Mouse (Mus musculus): ENCODE data around the gene Frmd4b. TPM values are rescaled to one million over a fixed set of nuclear protein-coding genes. Genes with fewer than 3 reads are reported as not detected.

Frmd4b gene
- total RNA-seq, 2 experiments from 2014 or later, result 0.33 to 1.2 TPM

- ATAC-seq (replicated peaks; ENCODE audit: low FRiP score, low TSS enrichment, poor library complexity, severe bottlenecking), result no peak
Measured at GRCm38 (mm10) chr6:97306351-97306750, 311.0 kb downstream of the Frmd4b start.

- no peak for ATAC-seq (replicated peaks; ENCODE audit: low FRiP score, low TSS enrichment, poor library complexity, severe bottlenecking)
Measured at GRCm38 (mm10) chr6:97305491-97305890, 311.9 kb downstream of the Frmd4b start.

GRCm38 (mm10) chr6:97305010-97305409, 312.3 kb downstream of the Frmd4b start:
- no peak for ATAC-seq (replicated peaks; ENCODE audit: low FRiP score, low TSS enrichment, poor library complexity, severe bottlenecking)

GRCm38 (mm10) chr6:97303277-97304109, 313.8 kb downstream of the Frmd4b start:
- ATAC-seq (replicated peaks; ENCODE audit: low FRiP score, low TSS enrichment, poor library complexity, severe bottlenecking), result no peak

GRCm38 (mm10) chr6:97302303-97302702, 315.0 kb downstream of the Frmd4b start:
- no peak for ATAC-seq (replicated peaks; ENCODE audit: low FRiP score, low TSS enrichment, poor library complexity, severe bottlenecking)

DNA sequence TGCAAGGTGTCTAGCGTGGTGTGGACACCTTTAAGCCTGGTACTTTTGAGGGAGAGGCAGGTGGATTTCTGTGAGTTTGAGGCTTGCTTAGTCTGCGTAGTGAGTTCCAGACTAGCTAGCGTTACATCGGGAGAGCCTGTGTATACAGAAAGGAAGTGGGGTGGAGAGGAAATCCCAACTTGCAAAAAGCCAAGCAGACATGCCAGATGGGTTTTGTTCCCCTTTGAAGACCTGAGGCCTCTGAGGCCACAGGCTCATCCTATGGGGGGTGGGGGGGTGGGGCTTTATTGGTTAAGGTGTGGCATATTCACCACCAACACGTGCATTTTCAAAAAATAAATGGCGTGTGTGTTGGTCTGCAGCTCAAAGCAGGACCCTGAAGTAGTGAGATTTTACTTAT, 316.7 kb downstream of the Frmd4b start:
- no peak for ATAC-seq (replicated peaks; ENCODE audit: low FRiP score, low TSS enrichment, poor library complexity, severe bottlenecking)

GRCm38 (mm10) chr6:97300180-97300579, 317.2 kb downstream of the Frmd4b start:
- ATAC-seq (replicated peaks; ENCODE audit: low FRiP score, low TSS enrichment, poor library complexity, severe bottlenecking), result no peak

DNA sequence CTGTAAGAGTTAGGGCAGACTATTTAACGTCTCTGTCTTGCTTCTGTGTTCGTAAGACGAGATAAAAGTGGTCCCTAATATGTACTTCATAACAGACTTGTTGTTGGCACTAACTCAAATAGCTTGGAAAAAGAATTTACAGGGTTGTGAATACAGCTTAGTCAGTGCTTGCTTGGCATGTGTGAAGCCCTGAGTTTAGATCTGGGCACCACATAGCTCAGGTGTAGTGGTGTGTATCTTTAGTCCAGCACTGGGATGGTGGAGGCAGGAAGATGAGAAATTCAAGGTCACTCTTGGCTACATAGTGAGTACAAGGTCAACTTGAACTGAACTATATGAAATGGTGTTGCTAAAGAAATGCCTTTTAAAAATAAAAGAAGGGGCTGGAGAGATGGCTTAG, 320.2 kb downstream of the Frmd4b start:
- no peak for ATAC-seq (replicated peaks; ENCODE audit: low FRiP score, low TSS enrichment, poor library complexity, severe bottlenecking)

DNA sequence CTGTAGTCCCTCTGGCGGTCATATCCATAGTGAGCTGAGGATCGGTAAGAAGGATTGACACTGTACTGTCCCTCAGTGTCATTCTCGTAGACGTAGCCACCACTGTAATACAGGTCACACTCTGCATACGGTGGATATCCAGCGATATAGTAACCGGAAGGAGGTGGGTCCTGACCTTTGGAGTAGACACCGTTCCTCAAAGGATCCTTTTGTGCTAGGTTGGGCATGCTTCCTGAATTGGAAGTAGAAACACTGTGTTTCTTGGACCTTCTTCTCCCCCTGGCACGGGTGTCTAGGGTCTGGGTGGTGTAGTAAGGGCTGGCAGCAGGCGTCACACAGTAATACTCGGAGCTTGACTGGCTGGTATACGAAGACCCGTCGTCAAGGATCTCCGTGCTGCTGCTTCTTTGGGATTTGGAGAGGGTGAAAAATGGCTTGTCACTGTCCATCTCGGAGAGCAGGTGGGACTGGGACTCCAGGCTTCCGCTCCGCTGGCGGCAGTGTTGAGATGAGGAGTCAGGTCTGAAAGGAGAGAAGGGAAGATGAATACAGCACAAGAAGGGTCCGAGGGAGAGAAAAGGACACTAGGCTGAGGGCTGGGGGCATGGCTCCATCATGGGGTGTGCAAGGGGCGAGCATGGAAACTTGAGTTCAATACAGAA, 321.3 kb downstream of the Frmd4b start:
- ATAC-seq (replicated peaks; ENCODE audit: low FRiP score, low TSS enrichment, poor library complexity, severe bottlenecking), result no peak

- ATAC-seq (replicated peaks; ENCODE audit: low FRiP score, low TSS enrichment, poor library complexity, severe bottlenecking), result no peak
Measured at GRCm38 (mm10) chr6:97295416-97295815, 321.9 kb downstream of the Frmd4b start.

DNA sequence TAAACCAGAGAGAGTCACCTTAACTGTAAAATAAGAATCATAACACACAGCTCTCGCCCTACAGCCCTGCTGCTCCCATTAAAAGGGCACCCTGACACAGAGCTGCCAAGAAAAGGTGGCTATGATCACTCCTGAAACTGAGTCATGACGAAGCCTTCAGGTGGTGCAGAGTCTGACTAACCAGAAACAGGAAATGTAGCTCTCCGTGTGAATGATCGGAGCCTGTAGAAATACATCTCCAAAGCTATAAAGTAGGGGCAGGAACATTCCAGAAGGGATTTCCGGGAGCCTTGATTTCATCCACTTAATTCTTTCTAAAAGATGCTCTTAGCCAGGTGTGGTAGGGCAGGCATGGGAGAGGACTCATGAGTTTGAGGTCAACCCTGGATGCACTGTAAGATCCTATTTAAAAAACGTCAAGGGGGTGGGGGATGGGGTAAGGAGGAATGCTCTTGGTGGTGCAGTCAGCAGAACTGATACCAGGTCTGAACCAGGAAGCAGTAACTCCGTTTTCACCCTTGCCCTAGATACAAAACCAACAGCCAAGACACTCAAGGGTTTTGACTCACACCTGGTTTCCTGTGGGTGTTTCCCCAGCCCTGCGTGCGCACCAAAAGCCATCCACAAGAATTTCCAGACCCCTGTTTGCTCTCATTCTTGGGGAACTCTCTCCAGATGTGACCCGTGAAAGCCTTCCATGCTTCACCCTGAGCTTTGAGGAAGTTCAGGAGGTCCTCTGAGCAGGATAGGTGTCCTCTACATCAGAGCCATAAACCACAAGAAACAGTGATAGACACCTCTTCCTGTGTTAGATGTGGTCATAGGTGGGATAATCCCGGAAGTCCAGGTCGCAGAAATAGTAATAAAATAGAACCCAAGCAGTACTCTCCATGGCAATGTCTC, 323.4 kb downstream of the Frmd4b start:
- ATAC-seq (replicated peaks; ENCODE audit: low FRiP score, low TSS enrichment, poor library complexity, severe bottlenecking), result no peak

DNA sequence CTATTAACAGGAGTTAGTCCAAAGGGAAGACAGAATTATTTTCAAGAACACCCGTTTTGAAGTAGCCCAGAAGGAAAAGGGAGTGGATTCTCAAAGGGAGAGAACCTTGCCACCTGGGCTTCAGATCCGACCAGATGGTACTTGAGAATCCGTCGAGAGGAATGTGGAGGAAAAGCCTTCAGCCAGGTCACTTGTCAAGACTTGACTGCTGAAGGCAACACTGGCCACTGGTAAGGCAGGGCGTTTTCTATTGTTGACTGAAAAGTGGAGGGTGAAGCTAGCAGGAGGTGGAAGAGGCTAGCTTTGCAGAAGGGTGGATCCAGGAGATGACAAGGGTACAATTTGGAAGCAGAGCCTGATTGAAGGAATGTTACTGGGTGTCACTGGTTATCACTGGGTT, 324.4 kb downstream of the Frmd4b start:
- ATAC-seq (replicated peaks; ENCODE audit: low FRiP score, low TSS enrichment, poor library complexity, severe bottlenecking), result no peak

DNA sequence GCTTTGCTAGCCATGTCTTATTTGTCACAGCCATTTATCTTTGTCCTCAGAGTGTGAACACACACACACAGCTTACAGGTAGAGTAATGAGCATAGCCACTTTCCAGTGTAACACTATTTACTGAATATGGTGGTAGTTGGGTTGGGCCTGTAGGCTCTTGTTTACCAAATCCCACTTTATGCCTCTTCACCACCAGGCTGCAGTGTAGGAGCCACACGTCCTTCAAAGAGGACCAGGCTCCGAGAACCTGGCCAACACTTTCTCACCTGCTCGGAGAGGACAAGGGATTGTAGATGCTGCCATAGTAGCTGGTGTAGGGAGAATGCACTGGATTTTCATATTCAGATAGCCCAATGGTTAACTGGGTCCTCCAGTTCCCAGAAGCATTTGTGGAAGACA, 325.2 kb downstream of the Frmd4b start:
- no peak for ATAC-seq (replicated peaks; ENCODE audit: low FRiP score, low TSS enrichment, poor library complexity, severe bottlenecking)

DNA sequence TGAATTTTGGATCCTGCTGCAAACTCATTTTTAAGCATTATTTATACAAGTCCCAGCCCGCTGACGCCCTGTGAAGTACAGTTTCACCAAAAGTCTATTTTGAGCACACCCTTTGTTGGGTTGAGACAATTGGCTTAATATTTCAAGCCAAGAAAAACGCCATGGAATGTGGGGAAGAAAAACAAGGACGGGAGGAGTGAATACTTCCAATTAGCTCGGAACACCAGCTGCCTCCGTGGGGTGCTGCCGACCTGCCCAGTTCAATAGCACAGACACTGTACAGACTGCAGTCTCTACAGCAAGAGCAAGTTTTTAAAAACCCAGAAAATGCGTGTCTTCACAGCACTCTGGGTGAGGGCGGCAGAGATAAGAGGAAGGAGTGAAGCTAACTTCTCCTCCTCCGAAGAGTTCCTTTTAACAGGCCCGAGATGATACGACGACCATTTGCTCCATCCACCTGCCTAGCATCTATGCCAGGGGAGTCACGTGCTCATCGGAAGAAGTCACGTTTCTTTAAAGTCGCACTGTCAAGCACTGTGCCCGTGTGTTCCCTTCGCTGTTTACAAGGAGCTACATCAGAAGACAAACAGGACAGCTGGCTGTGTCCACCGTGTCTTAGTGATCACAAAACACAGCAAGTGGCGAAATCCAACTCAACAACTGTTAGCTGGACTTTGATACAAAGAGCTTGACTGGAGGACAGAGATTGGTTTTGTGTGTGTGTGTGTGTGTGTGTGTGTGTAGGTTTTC, 326.0 kb downstream of the Frmd4b start:
- ATAC-seq (replicated peaks; ENCODE audit: low FRiP score, low TSS enrichment, poor library complexity, severe bottlenecking), result no peak

DNA sequence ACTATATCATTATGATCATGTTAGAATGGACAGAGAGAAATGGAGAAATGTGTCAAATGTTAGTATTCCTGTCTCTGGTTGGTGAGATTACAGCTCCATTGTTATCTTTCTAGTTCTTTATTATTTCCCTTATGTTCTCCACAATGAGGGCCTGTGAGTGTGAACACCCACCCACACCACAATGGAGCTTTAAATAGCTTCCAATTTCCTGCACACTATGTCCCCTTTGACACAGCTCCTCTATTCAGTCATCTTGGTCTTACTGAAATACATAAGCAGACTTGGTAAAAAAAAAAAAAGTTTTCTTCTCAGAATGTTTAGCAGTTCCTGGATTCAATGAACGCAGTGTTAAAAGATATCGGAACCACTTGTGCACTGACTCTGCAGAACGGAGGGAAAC, 326.7 kb downstream of the Frmd4b start:
- no peak for ATAC-seq (replicated peaks; ENCODE audit: low FRiP score, low TSS enrichment, poor library complexity, severe bottlenecking)

DNA sequence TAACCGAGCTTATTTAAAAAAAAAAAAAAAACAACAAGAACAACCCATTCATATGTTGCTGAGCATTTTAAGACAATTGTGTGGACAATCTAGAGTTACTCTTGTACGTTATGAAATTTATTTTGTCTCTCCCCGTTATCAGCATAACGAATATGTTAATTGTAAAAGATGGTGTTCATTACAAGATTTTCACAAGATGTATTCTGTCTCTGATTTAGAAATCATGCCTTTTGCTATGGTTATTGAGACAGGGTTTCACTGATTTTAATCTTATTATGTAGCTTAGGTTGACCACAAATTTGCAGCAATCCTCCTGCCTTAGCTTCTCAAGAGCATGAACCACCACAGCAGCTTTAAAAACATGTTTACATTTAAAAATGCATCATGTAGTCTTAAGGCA, 327.5 kb downstream of the Frmd4b start:
- ATAC-seq (replicated peaks; ENCODE audit: low FRiP score, low TSS enrichment, poor library complexity, severe bottlenecking), result no peak

DNA sequence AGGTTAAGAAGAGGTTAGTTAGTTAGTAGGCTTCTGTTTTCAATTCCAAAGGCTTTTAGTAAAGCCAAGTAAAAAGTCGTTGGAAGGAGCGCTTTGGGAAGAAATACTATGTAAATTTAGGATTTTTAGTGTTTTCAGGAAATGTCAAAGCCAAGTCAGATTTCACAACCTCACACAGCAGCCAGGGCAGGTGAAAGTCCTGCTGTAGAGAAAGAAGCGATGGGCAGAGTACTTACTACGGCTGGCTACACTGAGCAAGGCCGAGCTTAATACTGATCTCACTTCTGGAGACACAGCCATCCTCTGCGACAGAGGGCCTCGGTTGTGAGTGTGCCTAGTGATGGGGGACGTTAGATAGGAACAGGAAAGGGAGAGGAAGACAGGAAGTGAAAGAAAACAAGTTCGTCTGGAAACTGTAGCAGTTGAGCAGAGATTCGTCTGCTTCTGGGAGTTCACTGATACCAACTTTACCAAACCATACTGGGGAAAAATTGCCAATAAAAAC, 328.0 kb downstream of the Frmd4b start:
- ATAC-seq (replicated peaks; ENCODE audit: low FRiP score, low TSS enrichment, poor library complexity, severe bottlenecking), result no peak

DNA sequence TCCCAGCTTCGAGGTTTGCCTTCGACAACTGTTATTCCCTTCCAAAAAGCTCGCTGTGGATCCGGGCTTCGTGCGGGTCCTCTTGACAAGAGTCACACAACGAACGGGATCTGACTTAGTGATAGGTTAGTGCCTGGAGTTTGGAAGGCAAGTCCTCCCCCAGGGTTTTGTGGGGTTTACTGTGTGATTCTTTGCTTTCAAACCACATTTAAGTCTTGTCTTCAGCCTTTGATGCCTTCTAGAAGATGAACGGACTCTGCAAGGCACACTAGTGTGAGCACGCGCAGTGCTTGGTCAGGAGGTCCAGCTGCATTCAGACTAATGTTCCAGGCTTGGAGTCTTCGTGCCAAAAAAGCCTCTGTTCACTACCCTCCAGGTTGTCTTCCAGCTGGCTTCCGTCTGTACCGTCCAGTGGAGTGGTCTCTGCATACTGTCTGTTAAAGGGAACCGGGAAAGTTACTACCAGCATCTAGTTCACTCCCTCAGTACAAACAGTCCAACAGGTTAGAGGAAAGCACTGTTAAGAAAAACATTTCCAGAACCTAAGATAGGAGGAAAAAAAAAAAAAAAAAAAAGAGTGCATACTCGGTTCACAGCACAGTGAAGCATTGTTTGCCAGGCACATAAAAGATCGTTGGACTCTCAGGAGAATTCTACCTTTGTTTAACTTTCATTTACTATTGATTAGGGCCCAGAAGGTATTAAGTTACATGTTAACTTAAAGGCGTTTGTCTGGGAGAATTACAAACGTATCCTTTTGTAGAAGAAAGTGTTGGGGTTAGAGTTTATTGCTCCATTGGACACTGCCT, 329.1 kb downstream of the Frmd4b start:
- ATAC-seq (replicated peaks; ENCODE audit: low FRiP score, low TSS enrichment, poor library complexity, severe bottlenecking), result no peak
